Mouse (Mus musculus): ENCODE results near the gene Ndufs6.
A peak's percentile ranks its signal among the peaks of the same experiment; 100 is the strongest.

Gene Ndufs6

GRCm38 (mm10) chr13:73327827-73328698 lies at the start of gene Ndufs6, which contains the start of gene Mrpl36:
Ndufs6 (minus strand) TSS chr13:73328542.
Mrpl36 (plus strand) TSS chr13:73328513.
- DNase-seq (ENCODE audit: low read depth): peak; percentile 90

GRCm38 (mm10) chr13:73377637-73378036 lies 49.3 kb upstream of the Ndufs6 start:
- DNase-seq (ENCODE audit: low read depth): no peak

GRCm38 (mm10) chr13:73374612-73375011 lies 46.3 kb upstream of the Ndufs6 start:
- DNase-seq (ENCODE audit: low read depth): no peak

- no peak for DNase-seq (ENCODE audit: low read depth)
Observed at GRCm38 (mm10) chr13:73373367-73373766, 45.0 kb upstream of the Ndufs6 start.

GRCm38 (mm10) chr13:73357106-73357505 lies 28.8 kb upstream of the Ndufs6 start:
- DNase-seq (ENCODE audit: low read depth): no peak

- no peak for DNase-seq (ENCODE audit: low read depth)
Observed at GRCm38 (mm10) chr13:73352491-73352890, 24.1 kb upstream of the Ndufs6 start.

DNA sequence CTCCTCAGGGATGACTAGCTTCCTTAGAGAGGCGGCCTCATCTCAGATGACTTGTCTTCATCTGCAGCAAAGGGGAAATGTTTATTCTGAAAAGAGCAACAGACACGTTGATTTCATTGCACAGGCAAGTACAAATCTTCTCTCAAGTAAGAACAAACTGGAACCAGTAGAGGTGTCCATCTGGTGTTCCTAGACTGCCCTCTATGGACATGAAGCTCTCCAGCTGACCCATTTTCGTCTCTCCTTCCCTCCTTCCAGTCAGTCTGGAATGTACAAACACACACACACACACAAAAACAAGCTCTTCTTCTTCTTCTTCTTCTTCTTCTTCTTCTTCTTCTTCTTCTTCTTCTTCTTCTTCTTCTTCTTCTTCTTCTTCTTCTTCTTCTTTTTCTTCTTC lies 23.6 kb upstream of the Ndufs6 start:
- peak; percentile 36 for DNase-seq (ENCODE audit: low read depth)

DNA sequence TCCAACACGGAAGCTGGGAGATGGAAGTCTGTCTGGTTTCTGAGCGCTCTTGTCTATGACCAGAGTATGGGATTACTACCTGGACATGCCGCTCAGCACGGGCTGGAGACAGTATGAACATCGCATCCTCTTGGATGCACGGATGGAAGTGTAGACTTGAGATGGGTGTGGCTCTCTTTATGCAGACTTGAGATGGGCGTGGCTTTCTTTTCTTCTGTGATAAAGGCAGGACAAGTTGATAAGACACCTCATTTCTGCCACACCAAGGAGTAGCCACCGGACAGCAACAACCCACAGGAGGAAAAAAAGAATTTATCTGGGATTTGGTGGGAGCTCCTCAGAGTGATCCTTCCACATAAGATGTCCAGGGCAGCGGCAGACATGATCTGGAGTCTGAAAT lies 22.4 kb upstream of the Ndufs6 start:
- no peak for DNase-seq (ENCODE audit: low read depth)

- no peak for DNase-seq (ENCODE audit: low read depth)
Observed at GRCm38 (mm10) chr13:73347922-73348650, 19.7 kb upstream of the Ndufs6 start.

DNA sequence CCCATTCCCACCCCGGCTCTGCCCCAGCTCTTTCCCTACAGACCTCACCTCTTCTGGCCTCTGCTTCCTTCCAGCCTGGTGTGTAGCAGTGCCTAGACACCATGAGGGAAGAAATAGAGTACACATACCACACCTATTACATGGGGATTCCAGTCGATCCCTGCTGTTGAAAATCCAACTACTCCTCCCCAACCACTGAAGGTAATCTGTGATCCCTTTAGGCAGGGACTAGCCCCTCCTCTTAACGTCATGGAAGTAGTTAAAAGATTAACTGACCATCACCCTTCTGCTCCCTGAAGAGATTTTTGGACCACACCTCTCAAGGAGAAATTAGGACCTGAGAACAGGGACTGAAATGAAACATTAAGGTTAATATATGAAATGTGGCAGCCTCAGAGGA lies 18.8 kb upstream of the Ndufs6 start:
- DNase-seq (ENCODE audit: low read depth): no peak

GRCm38 (mm10) chr13:73346743-73347142 lies 18.4 kb upstream of the Ndufs6 start:
- DNase-seq (ENCODE audit: low read depth): peak; percentile 4

DNA sequence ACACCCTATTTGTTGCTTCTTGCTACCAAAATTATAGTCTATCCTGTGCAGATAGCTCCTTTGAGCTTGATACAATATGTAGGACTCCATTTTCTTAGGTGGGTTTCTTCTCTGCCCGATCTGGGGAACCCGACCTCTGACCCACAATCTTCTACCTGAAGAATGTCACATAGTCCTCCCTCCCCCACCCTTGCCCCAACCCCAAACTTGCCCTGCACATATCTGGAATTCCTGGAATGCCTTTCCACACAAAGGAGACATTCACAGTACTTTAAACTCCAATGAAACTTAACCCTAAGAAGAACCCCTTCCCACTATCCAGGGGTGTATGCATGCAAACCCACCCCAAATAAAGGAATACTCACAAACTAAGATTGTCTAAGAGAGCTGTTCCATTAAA lies 17.8 kb upstream of the Ndufs6 start:
- no peak for DNase-seq (ENCODE audit: low read depth)

GRCm38 (mm10) chr13:73345102-73345890 lies 17.0 kb upstream of the Ndufs6 start:
- DNase-seq (ENCODE audit: low read depth): peak; percentile 13

DNA sequence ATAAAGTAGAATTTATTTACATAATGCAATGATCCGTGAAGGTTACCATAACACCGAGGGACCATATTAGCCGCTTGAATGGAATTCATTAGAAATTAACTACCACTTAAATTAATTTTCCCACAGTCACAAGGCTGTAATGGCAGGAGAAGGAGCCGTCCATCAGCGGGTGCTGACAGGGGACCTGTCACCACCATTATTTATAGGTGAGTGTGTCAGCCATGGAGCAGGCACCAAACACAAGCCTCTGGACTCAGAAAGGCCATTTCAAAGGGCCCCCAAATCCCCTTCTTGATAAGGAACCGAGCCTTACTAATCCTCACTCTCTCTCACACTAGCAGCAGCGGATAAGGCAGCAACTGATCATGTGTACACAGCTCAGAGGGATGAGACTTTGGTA lies 8.4 kb upstream of the Ndufs6 start:
- no peak for DNase-seq (ENCODE audit: low read depth)

DNA sequence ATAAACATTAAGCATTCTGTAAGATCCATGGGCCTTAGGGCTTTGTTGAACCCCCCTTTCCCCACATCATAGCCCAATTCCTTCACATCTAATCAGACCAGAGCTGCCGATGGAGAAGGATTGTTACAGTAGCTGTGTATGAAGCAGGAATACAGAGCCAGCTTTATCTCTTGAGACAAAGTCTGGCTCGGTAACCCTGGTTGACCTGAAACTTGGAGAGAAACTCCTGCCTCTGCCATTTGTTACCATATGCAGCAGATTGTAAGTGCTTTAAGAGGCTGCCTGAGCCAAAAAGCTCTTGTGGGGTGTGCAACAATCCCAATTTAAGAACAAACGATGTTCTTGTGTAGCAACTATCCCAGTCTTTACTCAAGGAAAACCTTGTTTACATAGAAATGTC lies 3.4 kb upstream of the Ndufs6 start:
- no peak for DNase-seq (ENCODE audit: low read depth)

GRCm38 (mm10) chr13:73330844-73331501 lies 2.6 kb upstream of the Ndufs6 start:
- DNase-seq (ENCODE audit: low read depth): peak; percentile 88

DNA sequence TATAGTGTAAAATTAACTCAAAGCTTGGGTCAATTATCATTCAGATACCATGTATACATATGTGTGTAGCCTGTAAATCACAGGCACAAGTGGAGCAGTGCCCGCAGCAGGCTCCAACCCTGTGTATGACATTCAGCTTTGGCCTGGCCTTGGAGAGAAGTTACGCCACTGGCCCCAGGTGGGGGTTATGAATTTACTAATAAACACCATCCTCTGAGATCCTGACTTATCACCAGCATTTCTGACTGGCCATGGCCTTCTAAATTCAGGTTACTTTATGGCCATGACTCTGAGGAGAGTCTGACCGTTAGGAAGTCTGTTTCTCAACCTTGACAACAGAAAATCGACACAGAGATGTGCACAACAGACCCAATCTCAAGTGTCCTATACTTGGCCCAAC lies 4.9 kb downstream of the Ndufs6 start:
- no peak for DNase-seq (ENCODE audit: low read depth)

GRCm38 (mm10) chr13:73322626-73323025 lies 5.7 kb downstream of the Ndufs6 start:
- DNase-seq (ENCODE audit: low read depth): no peak

DNA sequence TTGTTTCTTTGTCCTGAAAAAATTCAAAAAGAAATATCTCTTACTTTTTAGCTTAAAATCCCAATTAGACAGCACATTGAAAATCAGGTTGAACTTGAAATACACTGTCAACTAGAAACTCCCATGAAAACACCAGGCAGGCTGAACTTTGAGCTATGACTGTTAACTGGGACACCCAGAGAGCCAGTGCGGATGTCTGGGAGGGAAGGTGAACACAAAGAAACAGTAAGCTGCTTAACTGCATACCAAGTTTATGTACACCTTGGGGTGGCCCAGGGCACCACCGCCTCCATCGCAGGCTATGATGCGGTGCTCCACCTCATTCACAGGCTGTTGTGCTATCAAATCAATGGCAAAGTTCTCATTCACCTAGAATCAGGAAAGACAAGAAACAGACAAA lies 8.3 kb downstream of the Ndufs6 start:
- no peak for DNase-seq (ENCODE audit: low read depth)

GRCm38 (mm10) chr13:73310183-73310929 lies 18.0 kb downstream of the Ndufs6 start:
- peak; percentile 66 for DNase-seq (ENCODE audit: low read depth)

- no peak for DNase-seq (ENCODE audit: low read depth)
Observed at GRCm38 (mm10) chr13:73306430-73306829, 21.9 kb downstream of the Ndufs6 start.
